Mouse (Mus musculus) kidney, postnatal 0 days (tissue): ENCODE measurements at regions not wholly inside any gene's neighbourhood (a gene's known extent, or its start where the extent isn't known, plus 50 kb on each side); places are given as distances from the start of the nearest gene placed in this dataset.
A peak's percentile ranks its signal among the peaks of the same experiment; 100 is the strongest.

Experiments used
- ATAC-seq: fragments of 200-750 bp; cut with Nextera tagmentation; replicated peaks from 2 replicates; pipeline ENCODE4 v1.8.0; 2017; ENCODE audit warnings: low read depth, moderate number of reproducible peaks, moderate TSS enrichment, moderate library complexity; ENCODE audit not compliant: low FRiP score
- DNase-seq: peaks from one replicate; pipeline ENCODE4 v3.0.0-alpha.2; 2016; ENCODE audit warnings: low spot score
- H3K27ac ChIP-seq: fragments of 300-500 bp; sonication (generic); 2 replicates; pipeline ENCODE4 v1.5.1; 2014; ENCODE audit warnings: mild to moderate bottlenecking
- H3K27me3 ChIP-seq: fragments of 300-500 bp; sonication (generic); 2 replicates; pipeline ENCODE4 v1.6.1; 2014; ENCODE audit warnings: low read length, mixed read lengths; ENCODE audit not compliant: insufficient read depth
- H3K36me3 ChIP-seq: fragments of 300-500 bp; sonication (generic); 2 replicates; pipeline ENCODE4 v1.6.1; 2014; ENCODE audit warnings: low read length, mixed read lengths; ENCODE audit not compliant: insufficient read depth
- H3K4me1 ChIP-seq: fragments of 300-500 bp; sonication (generic); replicated peaks from 2 replicates; pipeline ENCODE4 v1.6.1; 2014; ENCODE audit warnings: antibody characterized with exemption, low read length, mixed read lengths; ENCODE audit not compliant: insufficient read depth
- H3K4me2 ChIP-seq: fragments of 300-500 bp; sonication (generic); 2 replicates; pipeline ENCODE4 v1.6.1; 2014; ENCODE audit warnings: mild to moderate bottlenecking, low read length, moderate library complexity, mixed read lengths
- H3K4me3 ChIP-seq: fragments of 300-500 bp; sonication (generic); replicated peaks from 2 replicates; pipeline ENCODE4 v1.5.1; 2014; ENCODE audit warnings: low read depth, low read length
- H3K9ac ChIP-seq: fragments of 300-500 bp; sonication (generic); 2 replicates; pipeline ENCODE4 v1.6.1; 2014; ENCODE audit warnings: low read depth, low read length
- H3K9me3 ChIP-seq: fragments of 300-500 bp; sonication (generic); replicated peaks from 2 replicates; pipeline ENCODE4 v1.6.1; 2016; ENCODE audit warnings: low read length, inconsistent platforms, mixed read lengths
- CTCF ChIP-seq: IDR thresholded peaks from 2 replicates; pipeline ENCODE4 v1.5.1; 2016; ENCODE audit warnings: antibody characterized with exemption, low read depth, mild to moderate bottlenecking, moderate library complexity
- WGBS: fragments of 180-500 bp; shearing (Covaris S2); extraction: QIAGEN DNeasy Blood & Tissue Kit; methylation state at CpG from one replicate; pipeline ENCODE4 v1.1.7; 2014; 5-methylcytosine and 5-hydroxymethylcytosine counted together

GRCm38 (mm10) chr4:68536254-68536653, 417.9 kb downstream of the Brinp1 start:
- Histone ChIP-seq H3K27me3 (no peaks in the 10 kb centered on the region), H3K36me3 (no peaks in the 10 kb centered on the region), H3K9me3 (no peaks in the 10 kb centered on the region), H3K9ac (no peak overlapping the region), H3K4me3 (no peak overlapping the region), H3K4me2 (no peak overlapping the region), H3K27ac (no peak overlapping the region), H3K4me1 (no peaks in the 10 kb centered on the region)
- WGBS = 52% methylated on average over 3 of the region's 3 CpGs
- TF ChIP-seq CTCF = no peak
- ATAC-seq (no peak), DNase-seq (peak; percentile 22)

GRCm38 (mm10) chr4:68535815-68536214, 418.4 kb downstream of the Brinp1 start:
- H3K27me3 ChIP-seq = no peaks in the 10 kb centered on the region
- H3K9ac ChIP-seq = no peak overlapping the region
- H3K4me1 ChIP-seq = no peaks in the 10 kb centered on the region
- TF ChIP-seq CTCF = no peak
- 63% methylated on average over 1 of the region's 1 CpGs for WGBS
- DNase-seq (no peak), ATAC-seq (no peak)
- H3K27ac ChIP-seq = no peak overlapping the region
- no peaks in the 10 kb centered on the region for H3K36me3 ChIP-seq
- H3K9me3 ChIP-seq = no peaks in the 10 kb centered on the region
- no peak overlapping the region for H3K4me2 ChIP-seq
- H3K4me3 ChIP-seq = no peak overlapping the region

DNA sequence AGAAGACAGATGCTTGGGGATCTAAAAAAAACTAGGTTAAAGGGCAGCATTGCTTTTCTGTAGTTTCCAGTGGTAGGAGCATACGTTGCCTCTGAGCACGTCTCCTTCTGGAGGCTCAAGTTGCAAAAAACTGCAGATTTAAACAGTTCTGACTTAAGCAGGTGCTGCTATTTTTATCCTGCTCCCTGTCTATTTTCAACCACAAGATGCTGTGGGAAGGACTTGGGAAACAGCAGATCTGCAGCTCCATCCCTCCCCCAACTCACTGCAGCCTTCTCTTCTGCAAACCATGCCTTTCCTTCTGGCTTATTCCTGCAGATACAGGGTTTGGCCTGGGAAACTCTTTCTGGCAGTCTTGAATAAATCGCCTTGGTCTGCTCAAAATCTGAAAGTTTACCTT, 422.1 kb downstream of the Brinp1 start:
- ATAC-seq = no peak
- Histone ChIP-seq H3K27me3 (no peaks in the 10 kb centered on the region), H3K9me3 (no peaks in the 10 kb centered on the region), H3K4me2 (no peak overlapping the region), H3K9ac (no peak overlapping the region), H3K36me3 (no peaks in the 10 kb centered on the region), H3K4me3 (no peak overlapping the region), H3K4me1 (no peaks in the 10 kb centered on the region), H3K27ac (no peak overlapping the region)
- WGBS = 58% methylated on average over 3 of the region's 3 CpGs
- TF ChIP-seq CTCF = no peak
- DNase-seq = no peak

GRCm38 (mm10) chr4:68487993-68488392, 466.2 kb downstream of the Brinp1 start:
- H3K9ac ChIP-seq = no peak overlapping the region
- DNase-seq (no peak), ATAC-seq (no peak)
- WGBS = 88% methylated on average over 4 of the region's 4 CpGs
- H3K9me3 ChIP-seq = no peaks in the 10 kb centered on the region
- no peak overlapping the region for H3K4me3 ChIP-seq
- H3K27ac ChIP-seq = no peak overlapping the region
- no peaks in the 10 kb centered on the region for H3K36me3 ChIP-seq
- H3K4me1 ChIP-seq = no peaks in the 10 kb centered on the region
- TF ChIP-seq CTCF = no peak
- no peak overlapping the region for H3K4me2 ChIP-seq
- no peaks in the 10 kb centered on the region for H3K27me3 ChIP-seq

GRCm38 (mm10) chr4:68486876-68487275, 467.3 kb downstream of the Brinp1 start:
- no peaks in the 10 kb centered on the region for H3K36me3 ChIP-seq
- DNase-seq (no peak), ATAC-seq (no peak)
- no peak overlapping the region for H3K4me2 ChIP-seq
- H3K27ac ChIP-seq = no peak overlapping the region
- no peak overlapping the region for H3K9ac ChIP-seq
- H3K9me3 ChIP-seq = no peaks in the 10 kb centered on the region
- H3K4me1 ChIP-seq = no peaks in the 10 kb centered on the region
- H3K4me3 ChIP-seq = no peak overlapping the region
- TF ChIP-seq CTCF = no peak
- no peaks in the 10 kb centered on the region for H3K27me3 ChIP-seq
- WGBS = 82% methylated on average over 1 of the region's 1 CpGs

DNA sequence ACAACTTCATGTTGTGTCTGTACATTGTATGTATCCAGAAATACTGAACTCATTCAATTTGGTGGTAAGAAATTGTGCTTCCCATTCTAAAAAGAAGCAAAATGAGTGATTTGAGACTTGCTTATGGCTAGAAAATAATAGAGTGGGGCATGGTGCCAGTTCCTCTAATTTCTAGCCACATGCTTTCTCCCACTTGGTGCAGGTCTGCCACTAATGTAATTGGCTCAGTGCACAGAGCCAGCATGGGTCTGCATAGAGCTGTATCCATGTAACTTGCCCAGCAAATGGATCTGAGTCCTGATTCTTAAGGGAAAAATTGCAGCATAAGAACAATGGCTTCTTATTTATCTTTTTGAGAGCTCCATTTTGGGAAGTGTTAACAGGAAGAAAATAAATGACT, 492.4 kb downstream of the Brinp1 start:
- DNase-seq (no peak), ATAC-seq (no peak)
- no peak overlapping the region for H3K9ac ChIP-seq
- H3K4me2 ChIP-seq = no peak overlapping the region
- H3K4me1 ChIP-seq = no peaks in the 10 kb centered on the region
- no peak for TF ChIP-seq CTCF
- H3K4me3 ChIP-seq = no peak overlapping the region
- no peaks in the 10 kb centered on the region for H3K9me3 ChIP-seq
- H3K27me3 ChIP-seq = no peaks in the 10 kb centered on the region
- no peak overlapping the region for H3K27ac ChIP-seq
- H3K36me3 ChIP-seq = no peaks in the 10 kb centered on the region

DNA sequence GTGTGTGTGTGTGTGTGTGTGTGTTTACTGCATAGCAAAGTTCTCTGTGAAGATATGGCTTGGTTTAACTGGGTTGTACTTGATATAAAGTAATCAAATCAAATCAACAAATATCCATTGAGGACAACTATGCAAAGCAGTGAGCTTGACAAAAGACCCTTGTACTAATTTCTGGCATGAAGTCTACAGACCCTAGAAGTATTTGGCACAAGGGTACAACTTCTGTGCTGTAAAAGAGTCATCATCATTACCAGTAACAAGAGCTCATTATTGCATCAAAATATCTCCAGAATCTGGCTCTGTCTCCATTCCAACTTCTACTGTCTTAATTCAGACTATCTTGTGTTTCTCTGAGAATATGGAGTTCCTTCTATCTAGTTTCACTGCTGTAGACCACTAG, 538.2 kb downstream of the Brinp1 start:
- ATAC-seq = no peak

More for the DNA sequence above, 538.2 kb downstream of the Brinp1 start:
- no peak overlapping the region for H3K27ac ChIP-seq
- DNase-seq = no peak
- no peak overlapping the region for H3K9ac ChIP-seq
- no peaks in the 10 kb centered on the region for H3K27me3 ChIP-seq
- H3K4me1 ChIP-seq = no peaks in the 10 kb centered on the region
- TF ChIP-seq CTCF = no peak
- H3K4me3 ChIP-seq = no peak overlapping the region
- no peaks in the 10 kb centered on the region for H3K36me3 ChIP-seq
- no peak overlapping the region for H3K4me2 ChIP-seq
- H3K9me3 ChIP-seq = no peaks in the 10 kb centered on the region
